26 mouse cellular contexts compared by ENCODE assay signal in genomic region chr16:18574196-18574595, GRCm38 (mm10). TPM values are rescaled to one million over a fixed set of nuclear protein-coding genes. Genes with fewer than 3 reads are reported as not detected.
DNase-seq lines count a peak whose midpoint lies in the region; ATAC-seq and TF ChIP-seq lines count a peak whose summit lies in the region.
"Had no signal": no experiment of that assay in that cellular context is flagged by ENCODE, and none has a peak within 500 bp of the region (broad histone marks: within the 10 kb centered on the region; RNA-seq: fewer than 3 reads in every experiment).

No protein-coding gene starts in this region.

- no peak for TF ChIP-seq CTCF in liver, postnatal 0 days (IDR thresholded peaks at IDR 0.05; ENCODE audit: low read depth)

- no peak overlapping the region for H3K27ac ChIP-seq in liver, postnatal 0 days (ENCODE audit: low read depth)
- no peak overlapping the region for H3K27ac ChIP-seq in embryonic facial prominence, embryonic 10.5 days (replicated peaks)
- H3K27ac ChIP-seq in hindbrain, embryonic 11.5 days (ENCODE audit: low read depth, low read length): no peak overlapping the region
- H3K27ac ChIP-seq: embryonic facial prominence, embryonic 12.5 days; forebrain, embryonic 12.5 days; heart, embryonic 10.5 days; limb, embryonic 12.5 days; liver, embryonic 14.5 days; midbrain, embryonic 13.5 days; stomach, postnatal 0 days had no signal

- peak; percentile 68 for ATAC-seq in liver, postnatal 0 days
- ATAC-seq in hindbrain, embryonic 11.5 days (ENCODE audit: low FRiP score): no peak
- ATAC-seq: hindbrain, embryonic 16.5 days; intestine, postnatal 0 days; midbrain, embryonic 13.5 days; Patski had no signal

- peaks cover 12% of the 10 kb centered on the region; the same call in 1 of the 2 replicates for H3K27me3 ChIP-seq in liver, postnatal 0 days (ENCODE audit: insufficient read depth, low read length)
- H3K27me3 ChIP-seq in embryonic facial prominence, embryonic 10.5 days (replicated peaks; ENCODE audit: low read depth, poor library complexity, severe bottlenecking): peaks cover 29% of the 10 kb centered on the region
- H3K27me3 ChIP-seq in hindbrain, embryonic 11.5 days (ENCODE audit: control insufficient read depth, insufficient read depth, low read length): peaks cover 8% of the 10 kb centered on the region; the same call in 1 of the 2 replicates
- H3K27me3 ChIP-seq: CH12.LX, Patski had no signal

- WGBS in liver, postnatal 0 days (ENCODE audit: insufficient replicate concordance): 67% methylated on average over 8 of the region's 8 CpGs
- WGBS in embryonic facial prominence, embryonic 10.5 days: 71% methylated on average over 8 of the region's 8 CpGs
- 78% methylated on average over 8 of the region's 8 CpGs for WGBS in hindbrain, embryonic 11.5 days

- no peak overlapping the region for H3K9ac ChIP-seq in liver, postnatal 0 days (replicated peaks)
- H3K9ac ChIP-seq in hindbrain, embryonic 11.5 days (ENCODE audit: low read depth, low read length): no peak overlapping the region
- H3K9ac ChIP-seq: embryonic facial prominence, embryonic 12.5 days; forebrain, embryonic 12.5 days; limb, embryonic 12.5 days; liver, embryonic 14.5 days; midbrain, embryonic 13.5 days had no signal

- H3K4me1 ChIP-seq in liver, postnatal 0 days (ENCODE audit: insufficient read depth): no peaks in the 10 kb centered on the region
- H3K4me1 ChIP-seq in embryonic facial prominence, embryonic 10.5 days: peaks cover 13% of the 10 kb centered on the region
- no peaks in the 10 kb centered on the region for H3K4me1 ChIP-seq in hindbrain, embryonic 11.5 days (replicated peaks; ENCODE audit: control insufficient read depth, insufficient read depth, low read length)
- H3K4me1 ChIP-seq: forebrain, embryonic 12.5 days; midbrain, embryonic 13.5 days had no signal

- no peak overlapping the region for H3K4me2 ChIP-seq in liver, postnatal 0 days (ENCODE audit: low read depth, low read length)
- H3K4me2 ChIP-seq in hindbrain, embryonic 11.5 days (replicated peaks; ENCODE audit: low read depth, low read length): no peak overlapping the region
- H3K4me2 ChIP-seq: embryonic facial prominence, embryonic 12.5 days; forebrain, embryonic 12.5 days; limb, embryonic 12.5 days; midbrain, embryonic 13.5 days had no signal

- no peaks in the 10 kb centered on the region for H3K9me3 ChIP-seq in liver, postnatal 0 days (ENCODE audit: low read length)
- no peaks in the 10 kb centered on the region; the same call in 1 of the 2 replicates for H3K9me3 ChIP-seq in embryonic facial prominence, embryonic 10.5 days
- no peaks in the 10 kb centered on the region for H3K9me3 ChIP-seq in hindbrain, embryonic 11.5 days (ENCODE audit: control insufficient read depth, low read length)
- H3K9me3 ChIP-seq: embryonic facial prominence, embryonic 12.5 days; forebrain, embryonic 12.5 days; G1E; heart, embryonic 10.5 days; midbrain, embryonic 13.5 days had no signal

- no peak overlapping the region for H3K4me3 ChIP-seq in liver, postnatal 0 days (ENCODE audit: low read depth, low read length)
- H3K4me3 ChIP-seq in embryonic facial prominence, embryonic 10.5 days: no peak overlapping the region
- H3K4me3 ChIP-seq in hindbrain, embryonic 11.5 days (ENCODE audit: low read depth, low read length): no peak overlapping the region
- H3K4me3 ChIP-seq: embryonic facial prominence, embryonic 12.5 days; forebrain, embryonic 12.5 days; heart, embryonic 10.5 days; limb, embryonic 12.5 days; megakaryocyte, embryonic 14.5 days; midbrain, embryonic 13.5 days had no signal

- peak; percentile 22 for DNase-seq in cerebellum, adult 9-10 months
- no peak for DNase-seq in cerebellum, adult 8-10 months
- DNase-seq in liver, postnatal 0 days: no peak
- DNase-seq in liver (no peak), adipocyte (ENCODE audit: low spot score) (peak; percentile 67)
- peak; percentile 7 for DNase-seq in embryonic facial prominence, embryonic 10.5 days (ENCODE audit: low spot score)
- no peak for DNase-seq in hindbrain, embryonic 11.5 days (ENCODE audit: low spot score)
- DNase-seq: B cell, adult 2 months; cerebellum, postnatal 10 days; kidney, postnatal 25 days; layer of hippocampus, postnatal 36 days; lung, postnatal 10 days; thymus, adult 2 months had no signal

- no peak for TF ChIP-seq EP300 in liver, postnatal 0 days (IDR thresholded peaks at IDR 0.05; ENCODE audit: low read depth)

- no peaks in the 10 kb centered on the region for H3K36me3 ChIP-seq in liver, postnatal 0 days (replicated peaks; ENCODE audit: insufficient read depth, low read length)
- H3K36me3 ChIP-seq in embryonic facial prominence, embryonic 10.5 days (replicated peaks): no peaks in the 10 kb centered on the region
- H3K36me3 ChIP-seq in hindbrain, embryonic 11.5 days (ENCODE audit: control insufficient read depth, insufficient read depth, low read length): no peaks in the 10 kb centered on the region
- H3K36me3 ChIP-seq: embryonic facial prominence, embryonic 12.5 days; forebrain, embryonic 12.5 days; G1E; heart, embryonic 10.5 days; limb, embryonic 12.5 days; midbrain, embryonic 13.5 days had no signal

RNA-seq across cellular contexts. Expression of gene Tbx1, which starts 16.3 kb away (rescaled TPM):
- polyA plus RNA-seq in liver, postnatal 0 days (2015; fragmentation: Nextera tagmentation; extraction: Ambion mirVana): 0.40 TPM in 1 of 2 replicates, not detected in the other
- polyA plus RNA-seq in embryonic facial prominence, embryonic 10.5 days (2016; fragmentation: Nextera tagmentation; extraction: Ambion mirVana): 8.1 and 9.5 TPM in 2 replicates
- 6.4 and 7.4 TPM in 2 replicates for polyA plus RNA-seq in hindbrain, embryonic 11.5 days (2014; fragmentation: Nextera tagmentation; extraction: Ambion mirVana)
- polyA plus RNA-seq: G1E had no signal

RNA-seq across cellular contexts. Expression of gene Gp1bb, which starts 48.0 kb away (rescaled TPM):
- 55.8 and 56.5 TPM in 2 replicates for polyA plus RNA-seq in liver, postnatal 0 days (2015; fragmentation: Nextera tagmentation; extraction: Ambion mirVana)
- polyA plus RNA-seq in embryonic facial prominence, embryonic 10.5 days (2016; fragmentation: Nextera tagmentation; extraction: Ambion mirVana): 2.6 and 3.5 TPM in 2 replicates
- polyA plus RNA-seq in hindbrain, embryonic 11.5 days (2014; fragmentation: Nextera tagmentation; extraction: Ambion mirVana): 8.9 and 9.5 TPM in 2 replicates

RNA-seq across cellular contexts. Expression of gene Gm49601, which starts 52.0 kb away (rescaled TPM):
- 0.32 TPM in 1 of 2 replicates, not detected in the other for polyA plus RNA-seq in liver, postnatal 0 days (2015; fragmentation: Nextera tagmentation; extraction: Ambion mirVana)
- polyA plus RNA-seq in embryonic facial prominence, embryonic 10.5 days (2016; fragmentation: Nextera tagmentation; extraction: Ambion mirVana): 3.2 and 3.6 TPM in 2 replicates
- 3.9 and 6.0 TPM in 2 replicates for polyA plus RNA-seq in hindbrain, embryonic 11.5 days (2014; fragmentation: Nextera tagmentation; extraction: Ambion mirVana)
- polyA plus RNA-seq: G1E had no signal

RNA-seq across cellular contexts. Expression of gene Sept5, which starts 55.6 kb away (rescaled TPM):
- 3.0 and 3.2 TPM in 2 replicates for polyA plus RNA-seq in liver, postnatal 0 days (2015; fragmentation: Nextera tagmentation; extraction: Ambion mirVana)
- polyA plus RNA-seq in embryonic facial prominence, embryonic 10.5 days (2016; fragmentation: Nextera tagmentation; extraction: Ambion mirVana): 30.2 and 32.2 TPM in 2 replicates
- 63.4 and 64.4 TPM in 2 replicates for polyA plus RNA-seq in hindbrain, embryonic 11.5 days (2014; fragmentation: Nextera tagmentation; extraction: Ambion mirVana)
- polyA plus RNA-seq: G1E had no signal

Comparison
In these comparisons a context has a peak if more than half of its experiments do, and no peak if none do; other contexts are left out.
1. DNase-seq: peak in cerebellum, adult 9-10 months (single experiment), adipocyte (single experiment) and embryonic facial prominence, embryonic 10.5 days (single experiment); none in cerebellum, adult 8-10 months (single experiment), liver, postnatal 0 days (single experiment), liver (single experiment) and hindbrain, embryonic 11.5 days (single experiment).